Mouse (Mus musculus): ENCODE results near the gene Cbx3. TPM values are rescaled to one million over a fixed set of nuclear protein-coding genes. Genes with fewer than 3 reads are reported as not detected.
"Not testable (repeated sequence)": the region's sequence is repeated elsewhere in the genome, so short reads cannot be mapped to it uniquely, and the experiment has no call there.

The Cbx3 gene
- polyA plus RNA-seq, 1 experiment, result 361 TPM

GRCm38 (mm10) chr6:51479136-51479731 lies 9.1 kb downstream of the Cbx3 start:
- peaks cover 74% of the 10 kb centered on the region for H3K36me3 ChIP-seq (ENCODE audit: control insufficient read depth, insufficient read depth, low read length, poor library complexity, severe bottlenecking)
- no peaks in the 10 kb centered on the region for H3K9me3 ChIP-seq (replicated peaks; ENCODE audit: control insufficient read depth, insufficient read depth, low read length, poor library complexity, severe bottlenecking)
- TF ChIP-seq CTCF (IDR thresholded peaks at IDR 0.05; ENCODE audit: low read depth, low read length) (no peak), EP300 (IDR thresholded peaks at IDR 0.05; ENCODE audit: insufficient read depth, low read depth, low read length) (no peak), POLR2A (IDR thresholded peaks at IDR 0.05; ENCODE audit: insufficient read depth, low read length) (no peak)

GRCm38 (mm10) chr6:51481548-51481947 lies 11.4 kb downstream of the Cbx3 start:
- no peak overlapping the region for H3K9ac ChIP-seq (ENCODE audit: low read depth, poor library complexity, severe bottlenecking)
- H3K4me1 ChIP-seq (ENCODE audit: control insufficient read depth, insufficient read depth, low read length), result no peaks in the 10 kb centered on the region
- peaks cover 7% of the 10 kb centered on the region for H3K9me3 ChIP-seq (replicated peaks; ENCODE audit: control insufficient read depth, insufficient read depth, low read length, poor library complexity, severe bottlenecking)
- H3K4me3 ChIP-seq (ENCODE audit: low read depth, low read length), result no peak overlapping the region
- peaks cover 55% of the 10 kb centered on the region for H3K36me3 ChIP-seq (ENCODE audit: control insufficient read depth, insufficient read depth, low read length, poor library complexity, severe bottlenecking)
- H3K27me3 ChIP-seq (ENCODE audit: control insufficient read depth, insufficient read depth, low read length, poor library complexity, severe bottlenecking), result no peaks in the 10 kb centered on the region
- H3K27ac ChIP-seq (ENCODE audit: insufficient read depth, low read length), result no peak overlapping the region
- TF ChIP-seq EP300 (IDR thresholded peaks at IDR 0.05; ENCODE audit: insufficient read depth, low read depth, low read length), result no peak

More at GRCm38 (mm10) chr6:51479136-51479731, 9.1 kb downstream of the Cbx3 start:
- peaks cover 1% of the 10 kb centered on the region for H3K4me1 ChIP-seq (ENCODE audit: control insufficient read depth, insufficient read depth, low read length)
- H3K4me3 ChIP-seq (ENCODE audit: low read depth, low read length), result no peak overlapping the region
- H3K9ac ChIP-seq (ENCODE audit: low read depth, poor library complexity, severe bottlenecking), result no peak overlapping the region
- H3K27me3 ChIP-seq (ENCODE audit: control insufficient read depth, insufficient read depth, low read length, poor library complexity, severe bottlenecking), result no peaks in the 10 kb centered on the region
- H3K27ac ChIP-seq (ENCODE audit: insufficient read depth, low read length), result no peak overlapping the region

DNA sequence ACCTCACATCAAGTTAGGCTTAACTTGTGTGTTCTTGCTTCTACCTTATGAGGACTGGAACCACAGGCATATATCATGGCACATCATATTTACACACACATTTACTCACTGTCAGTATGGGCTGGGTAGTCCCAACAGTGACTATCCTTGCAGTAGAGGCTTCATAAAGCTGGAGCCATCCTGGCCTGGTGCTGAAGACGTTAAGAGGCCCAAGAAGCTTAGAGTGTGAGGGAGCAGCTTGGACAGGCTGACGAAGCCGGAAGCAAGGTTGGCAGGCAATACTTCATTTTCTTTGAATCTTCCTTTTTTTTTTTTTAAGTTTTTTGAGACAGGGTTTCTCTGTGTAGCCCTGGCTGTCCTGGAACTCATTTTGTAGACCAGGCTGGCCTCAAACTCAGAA lies 13.7 kb downstream of the Cbx3 start:
- no peaks in the 10 kb centered on the region for H3K27me3 ChIP-seq (ENCODE audit: control insufficient read depth, insufficient read depth, low read length, poor library complexity, severe bottlenecking)
- no peak overlapping the region for H3K4me3 ChIP-seq (ENCODE audit: low read depth, low read length)
- no peak overlapping the region for H3K27ac ChIP-seq (ENCODE audit: insufficient read depth, low read length)
- TF ChIP-seq CTCF (IDR thresholded peaks at IDR 0.05; ENCODE audit: low read depth, low read length) (no peak), EP300 (IDR thresholded peaks at IDR 0.05; ENCODE audit: insufficient read depth, low read depth, low read length) (no peak), POLR2A (IDR thresholded peaks at IDR 0.05; ENCODE audit: insufficient read depth, low read length) (no peak)
- H3K4me1 ChIP-seq (ENCODE audit: control insufficient read depth, insufficient read depth, low read length), result no peaks in the 10 kb centered on the region
- peaks cover 24% of the 10 kb centered on the region for H3K9me3 ChIP-seq (replicated peaks; ENCODE audit: control insufficient read depth, insufficient read depth, low read length, poor library complexity, severe bottlenecking)
- peaks cover 38% of the 10 kb centered on the region for H3K36me3 ChIP-seq (ENCODE audit: control insufficient read depth, insufficient read depth, low read length, poor library complexity, severe bottlenecking)
- H3K9ac ChIP-seq (ENCODE audit: low read depth, poor library complexity, severe bottlenecking), result no peak overlapping the region

GRCm38 (mm10) chr6:51484556-51484955 lies 14.4 kb downstream of the Cbx3 start:
- H3K27me3 ChIP-seq (ENCODE audit: control insufficient read depth, insufficient read depth, low read length, poor library complexity, severe bottlenecking); H3K4me3 ChIP-seq (ENCODE audit: low read depth, low read length); H3K4me1 ChIP-seq (ENCODE audit: control insufficient read depth, insufficient read depth, low read length); H3K9ac ChIP-seq (ENCODE audit: low read depth, poor library complexity, severe bottlenecking); H3K27ac ChIP-seq (ENCODE audit: insufficient read depth, low read length): not testable (repeated sequence)
- Histone ChIP-seq H3K9me3 (replicated peaks; ENCODE audit: control insufficient read depth, insufficient read depth, low read length, poor library complexity, severe bottlenecking) (peaks cover 24% of the 10 kb centered on the region), H3K36me3 (ENCODE audit: control insufficient read depth, insufficient read depth, low read length, poor library complexity, severe bottlenecking) (peaks cover 31% of the 10 kb centered on the region)

GRCm38 (mm10) chr6:51485646-51486045 lies 15.5 kb downstream of the Cbx3 start:
- H3K4me3 ChIP-seq (ENCODE audit: low read depth, low read length), result no peak overlapping the region
- H3K9me3 ChIP-seq (replicated peaks; ENCODE audit: control insufficient read depth, insufficient read depth, low read length, poor library complexity, severe bottlenecking), result peaks cover 24% of the 10 kb centered on the region
- TF ChIP-seq CTCF (IDR thresholded peaks at IDR 0.05; ENCODE audit: low read depth, low read length), result no peak
- no peak for TF ChIP-seq POLR2A (IDR thresholded peaks at IDR 0.05; ENCODE audit: insufficient read depth, low read length)
- TF ChIP-seq EP300 (IDR thresholded peaks at IDR 0.05; ENCODE audit: insufficient read depth, low read depth, low read length), result no peak
- no peak overlapping the region for H3K9ac ChIP-seq (ENCODE audit: low read depth, poor library complexity, severe bottlenecking)
- H3K4me1 ChIP-seq (ENCODE audit: control insufficient read depth, insufficient read depth, low read length), result no peaks in the 10 kb centered on the region
- H3K27ac ChIP-seq (ENCODE audit: insufficient read depth, low read length), result peak overlapping the region; percentile 11; the same call in 1 of the 2 replicates
- peaks cover 22% of the 10 kb centered on the region for H3K36me3 ChIP-seq (ENCODE audit: control insufficient read depth, insufficient read depth, low read length, poor library complexity, severe bottlenecking)
- H3K27me3 ChIP-seq (ENCODE audit: control insufficient read depth, insufficient read depth, low read length, poor library complexity, severe bottlenecking), result no peaks in the 10 kb centered on the region

DNA sequence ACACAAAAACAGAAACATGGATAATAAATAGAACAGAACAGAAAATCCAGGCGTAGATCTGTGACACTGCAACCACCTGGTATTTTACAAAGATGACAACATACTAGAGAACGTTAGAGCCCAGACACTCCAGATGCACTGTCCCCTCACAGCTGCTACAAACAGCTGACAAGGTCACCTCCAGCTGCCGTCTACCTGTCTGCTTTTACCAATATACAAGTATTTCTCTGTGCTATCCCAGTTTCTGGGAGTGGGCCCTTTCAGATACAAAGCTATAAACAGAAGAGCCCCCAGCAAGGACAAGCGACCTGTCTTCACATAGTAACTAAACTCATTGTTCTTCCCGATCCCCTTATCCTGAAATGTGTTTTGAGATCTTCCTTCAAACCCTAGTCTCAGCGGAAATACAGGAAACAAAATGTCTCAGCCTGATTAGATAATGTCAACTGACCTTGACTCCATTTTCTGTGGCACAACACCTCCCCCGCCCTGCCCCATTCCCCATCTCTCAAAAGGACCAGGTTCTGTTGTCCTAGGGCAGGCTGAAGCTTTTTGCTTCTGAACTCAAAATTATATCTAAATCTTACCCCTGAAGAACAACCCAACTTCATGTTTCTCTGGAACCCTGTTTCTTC lies 16.0 kb downstream of the Cbx3 start:
- peaks cover 24% of the 10 kb centered on the region for H3K9me3 ChIP-seq (replicated peaks; ENCODE audit: control insufficient read depth, insufficient read depth, low read length, poor library complexity, severe bottlenecking)
- H3K4me1 ChIP-seq (ENCODE audit: control insufficient read depth, insufficient read depth, low read length), result no peaks in the 10 kb centered on the region
- no peak overlapping the region for H3K9ac ChIP-seq (ENCODE audit: low read depth, poor library complexity, severe bottlenecking)
- no peaks in the 10 kb centered on the region for H3K27me3 ChIP-seq (ENCODE audit: control insufficient read depth, insufficient read depth, low read length, poor library complexity, severe bottlenecking)
- H3K36me3 ChIP-seq (ENCODE audit: control insufficient read depth, insufficient read depth, low read length, poor library complexity, severe bottlenecking), result peaks cover 17% of the 10 kb centered on the region
- no peak overlapping the region for H3K4me3 ChIP-seq (ENCODE audit: low read depth, low read length)
- TF ChIP-seq POLR2A (IDR thresholded peaks at IDR 0.05; ENCODE audit: insufficient read depth, low read length) (no peak), EP300 (IDR thresholded peaks at IDR 0.05; ENCODE audit: insufficient read depth, low read depth, low read length) (no peak), CTCF (IDR thresholded peaks at IDR 0.05; ENCODE audit: low read depth, low read length) (no peak)
- H3K27ac ChIP-seq (ENCODE audit: insufficient read depth, low read length), result no peak overlapping the region

Measured in ES-Bruce4 (cell line).